Comparison of ENCODE assay signal across 8 mouse cellular contexts in genomic region chr4:59625676-59625997, GRCm38 (mm10). TPM values are rescaled to one million over a fixed set of nuclear protein-coding genes. Genes with fewer than 3 reads are reported as not detected.
DNase-seq lines count a peak whose midpoint lies in the region; ATAC-seq and TF ChIP-seq lines count a peak whose summit lies in the region.

No protein-coding gene starts in this region.

- H3K4me1 ChIP-seq in embryonic facial prominence, embryonic 12.5 days: peaks cover 14% of the 10 kb centered on the region

- H3K9me3 ChIP-seq in embryonic facial prominence, embryonic 12.5 days: no peaks in the 10 kb centered on the region

- ATAC-seq in embryonic facial prominence, embryonic 12.5 days (ENCODE audit: insufficient number of reproducible peaks, insufficient read depth, low FRiP score, low TSS enrichment): peak; percentile 78; the same call in 1 of the 2 replicates
- peak; percentile 58 for ATAC-seq in inflammation-experienced regulatory T-cells, adult 6 months

- peak overlapping the region; percentile 98 for H3K4me3 ChIP-seq in embryonic facial prominence, embryonic 12.5 days
- peak overlapping the region; percentile 42 for H3K4me3 ChIP-seq in myocyte

- no peaks in the 10 kb centered on the region for H3K79me2 ChIP-seq in myocyte (ENCODE audit: control insufficient read depth, insufficient read depth)

- DNase-seq in left cerebral cortex, adult 11 months (ENCODE audit: low spot score): peak; percentile 17
- no peak for DNase-seq in left cerebral cortex, postnatal 4 days
- no peak for DNase-seq in gastrocnemius, postnatal 36 days
- no peak for DNase-seq in urinary bladder, adult 18-20 months (ENCODE audit: low spot score in 2 of 2)
- no peak for DNase-seq in spleen, adult 12 weeks (ENCODE audit: low spot score)

- no peaks in the 10 kb centered on the region for H3K36me3 ChIP-seq in embryonic facial prominence, embryonic 12.5 days
- no peaks in the 10 kb centered on the region for H3K36me3 ChIP-seq in myocyte (ENCODE audit: control insufficient read depth, insufficient read depth)

- 5% methylated on average over 18 of the region's 18 CpGs for WGBS in embryonic facial prominence, embryonic 12.5 days

- intact Hi-C loops in left cerebral cortex, postnatal 4 days (cut with DNase I): loop anchor here (10.0 kb wide), 1 partner anchor 129 kb away; no protein-coding TSS in a partner anchor
- intact Hi-C loops in gastrocnemius, postnatal 36 days (cut with DNase I): loop anchor here (5.0 kb wide), 1 partner anchor 157 kb away; no protein-coding TSS in a partner anchor

- peak overlapping the region; percentile 73 for H3ac ChIP-seq in myocyte (ENCODE audit: control insufficient read depth, insufficient read length)

- H3K4me2 ChIP-seq in embryonic facial prominence, embryonic 12.5 days (replicated peaks): peak overlapping the region; percentile 84
- H3K4me2 ChIP-seq in myocyte (ENCODE audit: low read depth): peak overlapping the region; percentile 77

- TF ChIP-seq POLR2A in myocyte (IDR thresholded peaks at IDR 0.05; ENCODE audit: insufficient read length, low read depth): no peak

- no peaks in the 10 kb centered on the region for H3K27me3 ChIP-seq in embryonic facial prominence, embryonic 12.5 days
- H3K27me3 ChIP-seq in myocyte (ENCODE audit: control insufficient read depth, insufficient read depth, insufficient read length): no peaks in the 10 kb centered on the region

- peak overlapping the region; percentile 86 for H3K27ac ChIP-seq in embryonic facial prominence, embryonic 12.5 days

- H3K9ac ChIP-seq in embryonic facial prominence, embryonic 12.5 days: peak overlapping the region; percentile 85

TF ChIP-seq in myocyte, 11 proteins besides CTCF, POLR2A, EP300 and RAD21:
- no peak for TF ChIP-seq MAX (IDR thresholded peaks at IDR 0.05; ENCODE audit: low read depth)
- TF ChIP-seq CEBPB (IDR thresholded peaks at IDR 0.05; ENCODE audit: insufficient read depth, poor library complexity, severe bottlenecking): no peak
- no peak for TF ChIP-seq TCF12 (IDR thresholded peaks at IDR 0.05; ENCODE audit: insufficient read depth, poor library complexity, severe bottlenecking)
- no peak for TF ChIP-seq POLR2AphosphoS2 (IDR thresholded peaks at IDR 0.05; ENCODE audit: insufficient read length, low read depth)
- TF ChIP-seq MYOG (IDR thresholded peaks at IDR 0.05; ENCODE audit: control insufficient read depth in 1 of 3, insufficient read depth in 1 of 3, insufficient read length in 2 of 3, low read depth in 2 of 3): no peak
- TF ChIP-seq USF1 (IDR thresholded peaks at IDR 0.05; ENCODE audit: low read depth): no peak
- TF ChIP-seq REST (IDR thresholded peaks at IDR 0.05; ENCODE audit: insufficient read depth, insufficient read length): no peak
- TF ChIP-seq SRF (IDR thresholded peaks at IDR 0.05; ENCODE audit: control insufficient read depth, insufficient read length, low read depth): no peak
- no peak for TF ChIP-seq MYOD1 (IDR thresholded peaks at IDR 0.05; ENCODE audit: control insufficient read depth in 1 of 3, insufficient read length in 2 of 3, low read depth in 2 of 3)
- TF ChIP-seq TCF3 (IDR thresholded peaks at IDR 0.05; ENCODE audit: insufficient read length, low read depth): no peak
- no peak for TF ChIP-seq E2F4 (IDR thresholded peaks at IDR 0.05; ENCODE audit: insufficient read depth)

RNA-seq across cellular contexts. Expression of gene E130308A19Rik, which starts 0.4 kb away (rescaled TPM):
- total RNA-seq in left cerebral cortex, postnatal 4 days (2021): 10 to 100 TPM; 17.7 to 19.2 TPM
- 37.3 and 40.3 TPM in 2 replicates for polyA plus RNA-seq in embryonic facial prominence, embryonic 12.5 days (2016; fragmentation: Nextera tagmentation; extraction: Ambion mirVana)
- polyA plus RNA-seq in inflammation-experienced regulatory T-cells, adult 6 months (2017; shearing (Covaris generic)): 10 to 100 TPM in 1 of 3 experiments, 1 to 10 TPM in 2; 7.0 to 25.5 (median 10.0) TPM
- 3.0 TPM for polyA plus RNA-seq in myocyte (2012; fragmentation: generic; extraction: Trizol)
- total RNA-seq in gastrocnemius, postnatal 36 days (2021): 1 to 10 TPM; 3.1 to 4.5 TPM

RNA-seq across cellular contexts. Expression of gene Hsdl2, which starts 44.3 kb away (rescaled TPM):
- 10 to 100 TPM; 19.2 to 21.5 TPM for total RNA-seq in left cerebral cortex, postnatal 4 days (2021)
- polyA plus RNA-seq in embryonic facial prominence, embryonic 12.5 days (2016; fragmentation: Nextera tagmentation; extraction: Ambion mirVana): 27.6 and 28.0 TPM in 2 replicates
- 10 to 100 TPM; 34.5 to 47.5 (median 41.4) TPM for polyA plus RNA-seq in inflammation-experienced regulatory T-cells, adult 6 months (2017; shearing (Covaris generic))
- 9.5 TPM for polyA plus RNA-seq in myocyte (2012; fragmentation: generic; extraction: Trizol)
- 10 to 100 TPM; 55.1 to 61.0 TPM for total RNA-seq in gastrocnemius, postnatal 36 days (2021)
